Mouse (Mus musculus) CD4-positive, CD25-positive, alpha-beta regulatory T cell, adult 4 months (primary cell): Measurements from ENCODE around the gene Wnt3a. TPM values are rescaled to one million over a fixed set of nuclear protein-coding genes. Genes with fewer than 3 reads are reported as not detected.

Experiments
- ATAC-seq: one replicate; pipeline ENCODE4 v1.8.0; 2017
- polyA plus RNA-seq, 2 experiments: library from polyadenylated mRNA; unstranded; fragments of 100-300 nt; shearing (Covaris generic); gene quantifications; one replicate each; pipeline ENCODE4 v1.2.1; 2017

Wnt3a gene
- polyA plus RNA-seq, 2 experiments from 2014 or later: not detected

DNA sequence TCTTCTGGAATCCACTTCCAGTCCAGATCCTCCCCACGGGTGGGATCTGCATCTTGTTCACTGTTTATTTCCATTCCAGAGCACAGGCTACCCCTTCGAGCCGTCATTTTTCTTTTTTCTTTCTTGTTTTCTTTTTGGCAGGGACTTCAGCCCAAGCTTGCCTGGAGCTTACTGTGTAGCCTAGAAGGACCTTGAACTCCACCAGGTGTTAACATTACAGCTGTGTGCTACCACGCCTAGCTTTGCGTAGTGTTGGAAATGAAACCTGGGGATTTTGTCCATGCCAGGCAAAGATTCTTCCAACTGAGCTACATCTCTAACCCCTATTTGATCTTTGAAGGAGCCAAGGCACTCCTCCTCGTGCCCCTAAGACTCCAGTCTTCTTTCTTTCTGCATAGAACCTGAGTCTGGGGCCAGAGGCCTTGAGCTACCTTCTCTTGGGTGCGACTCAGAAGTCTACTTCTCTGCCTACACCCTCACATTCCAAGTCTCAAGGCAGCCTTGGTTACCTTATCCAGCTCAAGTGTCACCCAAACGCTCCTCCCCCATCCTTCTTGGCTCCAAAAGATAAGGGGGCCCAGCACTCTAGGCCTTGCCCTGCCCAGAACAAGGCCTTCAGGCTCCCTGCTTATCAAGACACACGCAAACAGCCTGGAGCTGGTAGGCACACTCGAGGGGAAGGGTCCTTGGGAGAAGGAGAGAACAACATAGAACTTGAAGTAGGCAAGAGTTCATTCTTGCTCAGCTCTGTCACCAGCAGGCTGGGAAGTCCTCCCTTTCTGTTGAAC is 29.7 kb downstream of the Wnt3a start:
- ATAC-seq: no peak

DNA sequence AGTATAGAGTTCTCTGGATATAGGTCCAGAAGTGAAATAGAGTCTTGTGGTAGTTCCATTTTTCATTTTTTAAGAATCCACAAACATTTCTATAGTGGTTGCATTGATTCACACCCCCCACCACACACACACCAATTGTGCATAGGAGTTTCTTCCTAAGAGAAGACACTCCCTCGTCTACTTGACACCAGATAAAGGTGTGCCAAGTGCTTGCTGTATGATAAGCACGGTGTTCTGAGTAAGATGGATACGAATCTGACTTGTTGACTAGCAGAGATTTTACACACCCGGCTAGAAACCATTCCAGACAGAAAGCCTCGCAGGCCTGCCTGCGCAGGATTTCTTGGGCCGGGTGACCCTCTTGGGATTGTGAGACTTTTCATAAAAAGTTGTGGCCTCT is 30.9 kb downstream of the Wnt3a start:
- ATAC-seq: no peak

DNA sequence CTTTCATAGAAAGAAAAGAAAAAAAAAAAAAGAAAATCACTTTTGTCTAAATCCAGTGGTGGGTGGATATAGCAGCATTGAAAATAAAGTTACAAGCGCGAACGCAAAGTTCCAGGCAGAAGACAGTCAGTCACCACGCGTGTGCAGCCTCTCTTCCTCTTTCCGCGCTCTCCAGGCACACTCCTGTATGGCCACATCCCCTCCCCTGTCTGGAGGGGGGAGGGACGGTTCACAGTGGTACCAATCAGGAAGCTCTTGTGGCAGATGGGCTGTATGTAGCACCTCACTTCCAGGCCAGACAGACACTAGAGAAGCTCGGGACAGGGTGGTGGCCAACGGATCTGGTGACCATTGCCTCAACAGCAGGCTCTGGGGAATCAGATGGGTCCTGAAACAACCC is 42.5 kb downstream of the Wnt3a start:
- no peak for ATAC-seq

DNA sequence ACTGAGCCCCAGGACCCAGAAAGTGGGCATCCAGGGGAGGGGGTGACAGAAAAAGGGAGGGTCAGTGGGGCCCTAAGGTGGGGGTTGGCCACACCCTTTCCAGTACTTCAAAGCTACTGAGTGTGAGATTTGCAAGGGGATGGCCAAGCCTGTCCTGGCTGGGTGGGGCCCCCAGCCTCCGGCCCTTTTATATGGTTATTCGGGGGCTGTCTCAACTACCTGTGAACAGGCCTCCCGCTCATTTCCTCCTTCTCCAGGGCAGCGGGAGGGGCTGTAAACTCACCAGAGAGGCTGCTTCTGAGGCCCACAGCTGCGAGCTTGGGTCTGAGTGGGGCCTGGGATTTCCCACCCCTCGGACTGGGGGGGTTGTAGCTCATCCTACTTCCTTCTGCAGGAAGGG is 46.7 kb downstream of the Wnt3a start:
- no peak for ATAC-seq

DNA sequence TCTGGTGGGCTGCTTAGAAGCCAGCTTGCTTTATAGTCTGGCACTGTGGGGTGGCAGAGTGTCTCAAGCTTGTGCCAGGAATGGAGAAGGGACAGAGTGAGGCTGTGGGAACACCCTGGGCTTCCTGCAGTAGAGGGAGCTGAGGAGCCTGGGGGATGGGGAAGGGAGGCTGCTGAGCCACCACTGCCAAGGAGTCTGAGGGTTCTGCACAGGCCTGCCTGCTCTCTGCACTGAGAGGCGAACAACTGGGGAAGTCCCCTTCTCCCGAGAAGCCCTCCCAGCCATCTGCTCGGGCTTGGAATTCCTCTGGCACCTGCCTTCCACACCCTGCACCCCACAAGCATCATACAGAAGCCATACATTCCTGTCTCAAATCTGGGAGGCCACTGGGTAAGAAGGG is 48.7 kb downstream of the Wnt3a start:
- no peak for ATAC-seq

DNA sequence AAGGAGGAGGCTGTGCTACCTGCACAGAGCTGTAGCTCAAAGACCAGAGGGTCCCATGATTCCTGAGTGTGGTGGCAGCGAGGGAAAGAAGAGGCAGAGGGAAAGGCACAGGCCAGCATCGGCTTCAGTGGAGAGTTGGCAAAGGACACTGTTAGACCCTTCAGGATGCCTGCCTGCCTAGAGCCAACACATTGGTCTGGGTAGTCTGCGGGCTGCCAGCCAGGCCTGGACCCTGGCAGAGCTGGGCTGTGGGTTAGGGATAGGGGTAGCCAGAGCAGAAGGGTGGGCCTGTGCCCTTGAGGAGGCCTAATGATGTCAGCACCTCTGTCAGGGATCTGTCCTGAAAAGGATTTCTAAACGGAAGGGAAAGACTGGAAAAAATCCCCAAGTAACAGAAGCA is 50.8 kb downstream of the Wnt3a start:
- ATAC-seq: no peak

DNA sequence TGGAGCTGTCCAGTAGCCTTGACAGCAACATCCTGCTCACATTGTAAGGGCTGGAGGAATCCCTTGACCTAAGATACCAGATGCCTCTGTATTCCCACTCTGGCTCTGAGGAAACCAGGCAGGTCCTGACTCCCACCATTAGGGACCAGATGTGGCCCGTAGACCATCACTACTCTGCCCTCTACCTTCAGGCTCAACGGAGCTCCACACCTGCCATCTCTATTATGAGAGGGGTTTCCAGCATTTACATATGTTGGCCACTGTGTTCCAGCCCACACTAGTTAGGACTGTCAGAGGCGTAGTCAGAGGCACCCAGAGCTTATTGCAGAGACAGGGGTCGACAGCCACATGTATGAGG is 51.1 kb downstream of the Wnt3a start:
- ATAC-seq: no peak

DNA sequence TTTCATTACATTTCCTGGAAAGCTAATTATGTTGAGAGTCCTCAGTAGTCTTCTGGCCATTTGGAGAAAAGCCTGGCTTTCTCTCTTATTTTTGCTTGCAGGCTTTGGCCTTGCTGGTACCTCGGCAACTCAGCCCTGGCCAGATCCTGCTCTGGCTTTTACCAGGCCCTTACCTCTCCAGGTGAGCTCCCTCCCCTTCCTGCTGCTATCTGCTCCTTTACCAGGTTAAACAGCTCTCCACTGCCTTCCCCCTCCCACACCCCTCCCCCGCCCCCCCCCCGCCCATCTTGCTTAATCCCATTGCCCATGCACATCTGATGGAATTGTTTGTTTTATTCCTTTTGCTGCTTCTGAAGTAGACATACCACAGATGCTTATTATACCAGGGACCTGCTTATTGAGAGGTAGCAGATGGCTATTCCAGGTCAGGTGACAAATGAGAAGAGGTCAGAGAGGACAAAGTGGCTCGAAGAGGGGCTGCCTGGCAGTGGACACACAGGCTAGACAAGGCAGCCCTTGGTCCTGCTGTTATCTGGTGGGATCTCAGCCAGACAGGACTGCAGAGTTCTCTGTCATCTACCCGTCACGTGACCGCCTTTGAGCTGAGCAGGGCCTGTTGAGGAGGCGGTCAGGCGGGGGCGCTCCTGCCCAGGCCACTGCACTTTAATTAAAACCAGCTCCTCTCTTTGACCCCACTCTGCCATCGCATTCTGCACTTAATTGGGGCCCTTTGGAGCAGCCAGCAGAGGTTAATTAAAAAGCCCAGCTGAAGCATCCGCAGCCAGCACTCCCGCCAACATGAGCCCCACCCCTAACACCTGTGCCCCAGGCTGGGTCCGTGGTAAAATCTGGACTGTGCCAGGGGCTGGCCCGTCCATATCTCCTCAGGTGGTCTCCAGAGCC is 51.8 kb downstream of the Wnt3a start:
- no peak for ATAC-seq

DNA sequence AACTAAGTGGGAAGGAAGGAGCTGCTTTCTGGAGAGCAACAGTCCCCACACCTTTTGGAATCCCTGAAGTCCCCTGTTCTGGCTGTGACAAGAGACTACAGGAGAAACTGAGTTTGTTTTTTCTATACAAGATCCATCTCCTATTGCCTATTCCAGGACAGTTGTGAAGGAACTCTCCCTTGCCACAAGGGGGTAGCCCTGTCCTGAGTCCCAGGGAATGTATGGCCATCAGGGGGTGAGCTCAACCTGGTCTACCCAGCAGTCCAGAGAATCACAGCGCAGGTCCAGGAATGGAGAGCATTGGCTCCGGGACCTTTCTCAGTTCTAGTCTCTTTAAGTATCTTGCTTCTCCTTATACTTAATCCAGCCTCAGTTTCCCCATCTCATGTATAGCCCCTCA is 57.8 kb downstream of the Wnt3a start:
- ATAC-seq: no peak

DNA sequence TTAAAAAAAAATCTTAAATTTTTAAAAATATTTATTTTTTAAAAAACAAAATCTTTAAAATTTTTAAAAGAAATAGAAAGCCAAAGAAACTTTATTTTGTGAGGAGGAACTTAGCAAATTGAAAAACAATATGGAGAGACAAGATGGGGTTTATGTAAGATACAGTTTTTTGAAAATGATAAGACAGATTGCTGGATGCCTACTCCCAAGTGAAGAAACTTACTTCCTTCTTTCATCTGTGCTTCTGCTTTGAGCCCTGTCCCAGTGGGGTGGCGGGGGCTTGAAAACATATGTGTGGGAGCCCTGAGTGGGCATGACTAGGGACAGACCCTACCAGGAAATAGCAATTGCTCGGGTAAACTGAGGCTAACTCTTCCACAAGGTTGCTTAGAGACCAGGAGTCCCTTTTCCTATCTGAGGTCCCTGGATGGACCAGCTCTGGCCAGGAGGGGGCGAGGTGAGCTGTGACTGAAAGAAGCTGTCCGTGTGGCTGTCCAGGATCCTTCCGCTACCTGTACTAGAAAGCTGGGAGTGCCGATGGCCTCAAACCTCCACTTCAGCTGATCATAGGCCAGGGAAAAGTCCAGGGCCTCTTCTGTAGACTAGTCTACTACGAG is 60.3 kb downstream of the Wnt3a start:
- ATAC-seq: no peak

DNA sequence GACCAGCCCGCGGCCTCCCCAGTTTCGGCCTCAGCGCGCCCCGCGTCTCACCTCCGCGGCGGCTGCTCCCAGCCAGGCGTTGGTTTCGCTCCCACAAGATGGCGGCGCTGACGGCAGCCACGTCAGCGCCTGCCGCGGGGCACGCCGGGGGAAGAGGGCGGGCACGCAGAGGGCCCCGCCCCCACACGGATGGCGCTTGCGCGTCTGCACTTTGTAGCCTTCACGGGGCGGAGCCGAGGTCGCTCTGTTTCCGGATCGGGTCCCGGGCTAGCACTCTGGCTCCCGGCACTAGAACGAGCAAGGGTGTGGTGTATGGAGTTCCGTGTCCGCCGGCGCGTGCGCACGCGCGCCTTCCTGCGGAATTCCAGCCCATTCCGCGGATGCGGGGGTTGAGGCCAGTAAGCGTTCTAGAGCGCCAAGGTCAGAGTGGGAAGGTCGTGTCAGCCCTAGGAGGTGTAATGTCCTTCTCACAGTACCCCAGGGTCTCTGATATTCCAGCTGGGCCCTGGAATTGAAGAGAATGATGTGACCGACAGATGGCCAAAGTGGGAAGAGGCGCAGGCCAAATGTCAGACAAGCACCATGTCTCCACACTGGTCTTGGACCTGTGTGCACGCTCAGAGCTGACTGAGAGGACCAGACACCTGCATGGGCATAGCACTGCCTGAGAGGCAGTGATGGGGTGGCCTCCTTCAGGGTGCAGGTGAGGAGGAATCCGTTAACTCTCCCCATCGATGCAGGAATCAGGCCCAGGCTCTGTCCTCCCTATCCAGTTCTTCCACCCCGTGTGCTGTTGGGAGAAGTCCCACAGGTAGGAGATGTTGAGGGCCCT is 62.2 kb downstream of the Wnt3a start, which contains the start of gene Arf1:
Arf1 (minus strand) TSS at position 149 of the 832 bp plus-strand sequence.
- peak; percentile 84 for ATAC-seq

DNA sequence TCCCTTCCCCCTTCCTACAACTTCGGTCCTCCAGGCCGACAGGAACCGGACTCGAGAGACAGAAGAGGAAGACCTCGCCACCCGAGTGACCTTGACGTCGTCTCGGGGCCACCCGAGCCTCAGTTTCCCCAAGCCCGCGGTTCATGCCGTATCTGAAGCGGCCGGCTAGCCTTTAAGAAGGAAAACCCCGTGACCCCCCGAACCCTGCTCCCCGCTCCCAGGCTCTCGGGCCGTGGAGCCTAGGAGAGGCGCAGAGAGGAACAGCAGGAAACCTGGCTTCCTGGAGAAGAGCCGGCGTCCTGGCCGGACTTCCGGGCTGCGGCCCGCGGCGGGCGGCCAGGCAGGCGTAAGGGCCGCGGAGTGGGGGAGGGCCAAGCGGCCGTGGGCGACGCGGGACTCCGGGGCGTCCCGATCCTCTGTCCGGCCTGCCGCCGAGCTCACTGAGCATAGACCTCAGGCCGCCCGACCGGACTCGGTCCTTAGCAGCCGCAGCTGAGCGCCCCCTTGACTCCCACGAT is 62.9 kb downstream of the Wnt3a start:
- ATAC-seq: peak; percentile 18

DNA sequence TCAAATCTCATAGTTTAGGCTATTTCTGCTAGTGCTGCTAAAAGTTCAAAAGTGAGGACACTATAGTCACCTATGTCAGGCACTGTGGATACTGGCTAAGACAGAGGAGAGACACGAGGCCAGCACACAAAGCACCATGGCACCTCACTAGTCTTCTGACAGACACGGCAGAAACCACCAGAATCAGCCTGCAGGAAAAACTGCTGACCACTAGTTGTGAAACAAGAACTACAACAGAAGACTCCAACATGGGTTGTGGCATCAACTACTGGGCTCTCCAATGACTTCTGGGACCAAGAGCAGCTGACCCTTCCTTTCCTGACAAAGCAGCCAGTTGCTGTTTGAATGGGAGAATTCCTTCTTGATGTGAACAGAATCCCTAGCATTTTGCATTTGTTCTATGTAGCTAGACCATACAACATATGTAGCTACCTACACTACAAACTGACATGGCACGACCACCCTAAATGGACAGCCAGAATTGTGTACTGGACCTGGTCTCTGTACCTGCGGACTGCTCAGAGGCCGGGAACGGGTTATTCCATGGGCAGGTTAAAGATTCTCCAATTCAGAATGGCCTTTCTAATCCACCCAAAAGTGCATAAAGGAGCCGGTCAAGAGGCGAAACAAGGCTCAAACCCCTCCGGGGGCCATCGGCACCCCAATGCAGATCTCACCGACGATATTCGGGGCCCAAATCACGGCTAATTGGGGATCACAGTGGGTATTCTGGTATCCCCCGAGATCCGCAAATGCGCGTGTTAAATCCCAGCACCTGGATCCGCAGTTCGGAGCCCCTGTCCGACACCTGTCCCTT is 63.6 kb downstream of the Wnt3a start:
- ATAC-seq: no peak

DNA sequence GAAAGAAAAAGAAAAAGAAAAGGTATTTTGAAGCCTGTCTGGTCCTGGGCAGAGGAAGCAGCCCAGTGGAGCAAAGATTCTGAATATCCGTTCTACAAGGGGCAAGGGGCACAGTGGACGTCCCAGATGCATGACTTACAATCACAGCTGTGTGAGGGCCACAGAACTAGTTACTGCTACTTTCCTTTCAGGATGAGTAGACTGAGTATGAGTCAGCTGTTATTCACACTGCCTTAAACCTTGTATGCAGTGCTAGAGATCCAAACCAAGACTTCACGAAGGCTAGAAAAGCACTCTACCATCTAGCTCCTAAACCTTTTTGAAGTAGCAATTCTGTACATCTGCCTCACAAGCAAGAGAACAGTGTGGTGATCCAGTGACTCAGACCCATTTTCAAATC is 64.3 kb downstream of the Wnt3a start:
- ATAC-seq: peak; percentile 11

DNA sequence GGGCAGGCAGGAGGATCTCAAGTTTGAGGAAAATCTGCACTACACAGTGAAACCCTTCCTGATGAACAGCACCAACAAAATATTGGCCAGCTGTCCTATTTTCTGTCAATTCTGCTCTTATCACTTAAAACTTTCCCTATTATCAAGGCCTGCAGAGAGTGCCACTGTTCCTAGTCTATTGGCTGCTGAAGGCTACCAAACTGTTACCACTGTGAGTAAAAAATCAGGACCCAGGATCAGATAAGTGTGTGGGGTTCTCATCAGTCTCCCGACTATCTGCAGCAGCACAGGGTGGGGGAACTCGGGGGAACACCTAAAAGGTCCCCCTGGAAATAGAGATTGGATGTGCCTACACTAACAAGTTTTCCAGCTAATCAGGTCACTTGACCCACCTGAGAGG is 65.4 kb downstream of the Wnt3a start:
- no peak for ATAC-seq

DNA sequence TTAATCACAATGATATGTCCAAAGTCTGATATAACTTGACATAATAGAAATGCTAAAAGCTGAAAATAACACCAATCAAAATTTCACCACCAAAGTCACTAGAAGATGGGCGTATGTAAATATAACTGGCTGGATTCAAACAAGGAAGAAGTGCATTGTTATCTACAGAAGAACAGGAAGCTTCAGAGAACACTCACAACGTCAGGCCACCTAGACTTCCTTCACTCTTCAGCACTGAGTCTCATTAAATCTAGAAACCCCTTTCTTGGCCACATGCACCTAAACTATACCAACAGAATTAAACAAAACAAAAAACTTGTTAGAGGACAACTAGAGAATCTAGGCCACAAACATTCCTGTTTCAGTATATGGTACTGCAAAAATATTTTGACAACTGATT is 66.1 kb downstream of the Wnt3a start:
- ATAC-seq: peak; percentile 35

DNA sequence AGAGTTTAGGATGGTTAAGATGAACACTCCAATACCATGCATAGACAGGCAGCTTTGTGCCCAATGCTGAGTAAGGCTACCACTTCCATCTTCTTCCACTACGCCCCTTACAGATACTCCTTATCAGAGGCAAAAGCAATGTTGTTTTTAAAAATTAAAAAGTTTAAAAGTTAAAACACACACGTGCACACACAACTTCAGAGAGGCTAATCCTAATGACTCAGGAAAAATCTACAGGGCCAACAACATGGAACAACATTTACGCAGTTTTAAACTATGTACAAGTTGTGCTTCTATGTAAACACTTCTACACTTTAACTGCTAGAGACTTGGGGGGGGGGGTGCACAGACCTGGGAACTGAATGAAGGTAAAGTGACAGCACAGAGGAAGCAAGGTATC is 66.5 kb downstream of the Wnt3a start:
- ATAC-seq: no peak

DNA sequence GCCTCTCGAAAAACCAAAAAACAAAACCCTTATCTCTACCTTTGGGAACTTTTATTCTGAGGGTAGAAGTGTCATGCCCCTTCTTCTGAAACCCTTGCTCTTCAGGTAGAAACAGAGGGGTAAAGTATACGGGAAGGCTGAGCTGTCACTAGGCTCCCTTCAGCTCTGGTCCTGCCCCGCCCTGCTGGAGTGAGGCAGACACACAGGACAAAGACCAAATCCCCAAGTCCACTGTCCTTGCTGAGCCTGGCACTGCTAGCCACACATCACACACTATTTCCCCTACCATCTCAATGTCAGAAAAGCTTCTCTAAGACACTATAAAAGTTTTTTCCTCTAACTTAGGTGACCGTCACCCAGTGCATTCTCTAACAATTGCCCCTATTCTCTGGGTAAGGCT is 68.2 kb downstream of the Wnt3a start:
- ATAC-seq: no peak

DNA sequence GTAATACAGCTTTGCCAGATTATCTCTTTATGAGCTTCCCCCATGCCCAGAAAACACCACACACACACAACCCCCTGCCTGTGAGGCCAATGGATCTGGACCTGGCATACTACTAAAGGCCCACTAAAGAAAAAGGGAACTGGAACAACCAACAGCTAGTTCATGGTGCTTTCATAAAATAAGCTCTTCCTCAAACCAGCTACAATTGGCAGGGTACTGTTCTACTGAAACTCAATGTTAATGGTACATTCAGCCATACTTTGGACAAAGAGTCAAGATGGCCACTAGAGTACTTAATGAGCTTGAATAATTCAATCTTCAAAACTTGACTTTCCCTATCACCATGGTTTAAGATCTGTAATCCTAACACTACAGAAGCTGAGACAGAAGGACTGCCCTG is 68.9 kb downstream of the Wnt3a start:
- no peak for ATAC-seq

DNA sequence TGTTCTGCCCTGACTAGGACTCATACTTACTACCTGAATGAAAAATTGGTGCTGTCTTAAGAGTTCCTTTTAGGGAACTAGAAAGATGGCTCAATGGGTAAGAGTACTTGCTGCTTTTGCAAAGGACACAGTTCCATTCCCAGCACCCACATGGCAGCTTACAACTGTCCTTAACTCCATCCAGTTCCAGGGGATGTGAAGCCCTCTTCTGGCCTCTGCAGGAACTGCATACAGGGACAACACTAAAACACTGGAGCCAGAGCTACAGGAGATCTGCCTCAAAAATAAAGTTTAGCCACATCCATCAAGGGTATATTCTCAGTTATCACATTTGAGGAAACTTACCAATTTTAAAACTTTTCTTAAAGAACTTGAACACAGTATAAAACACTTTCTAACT is 71.5 kb downstream of the Wnt3a start:
- ATAC-seq: no peak

DNA sequence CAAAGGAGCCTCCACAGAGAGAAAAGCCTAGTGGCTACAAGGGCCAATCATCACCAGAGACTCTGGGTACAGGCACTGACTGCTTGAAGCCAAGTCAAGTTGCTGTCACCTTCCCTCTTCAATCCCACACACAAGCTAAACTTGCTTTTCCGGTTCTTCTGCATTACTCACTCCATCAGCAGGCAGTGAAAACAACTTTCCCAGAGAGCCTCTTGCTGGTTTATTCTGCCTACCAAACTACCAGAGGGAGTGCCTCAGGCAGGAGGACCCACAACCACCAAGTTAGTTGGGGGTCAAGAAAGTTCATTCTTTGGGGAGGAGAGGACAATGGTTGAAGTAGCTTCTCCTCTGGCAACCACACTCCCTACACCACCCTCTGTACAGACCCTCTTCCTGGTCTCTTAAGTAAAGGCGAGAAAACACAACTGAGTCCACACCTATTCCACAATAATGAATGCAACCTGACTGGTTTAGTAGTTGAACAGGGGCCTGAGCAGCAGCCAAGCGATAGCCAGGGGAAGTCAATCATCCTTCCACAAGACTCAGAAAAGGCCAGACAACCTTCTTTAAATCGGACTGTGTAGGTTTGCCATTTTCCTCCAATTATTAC is 72.1 kb downstream of the Wnt3a start:
- no peak for ATAC-seq
